Mouse (Mus musculus) forebrain, embryonic 10.5 days (tissue): Measurements from ENCODE around the gene Padi3. TPM values are rescaled to one million over a fixed set of nuclear protein-coding genes. Genes with fewer than 3 reads are reported as not detected.

Experiments used
- DNase-seq: peaks from one replicate; pipeline ENCODE4 v3.0.0-alpha.2; 2017; ENCODE audit warnings: low spot score; ENCODE audit errors: extremely low spot score
- H3K27ac ChIP-seq: fragments of 300-500 bp; sonication (generic); 2 replicates; pipeline ENCODE4 v1.5.1; 2016; ENCODE audit warnings: mild to moderate bottlenecking
- H3K27me3 ChIP-seq: fragments of 300-500 bp; sonication (generic); 2 replicates; pipeline ENCODE4 v1.6.1; 2016; ENCODE audit warnings: mild to moderate bottlenecking; ENCODE audit not compliant: poor library complexity, severe bottlenecking
- H3K36me3 ChIP-seq: fragments of 300-500 bp; sonication (generic); replicated peaks from 2 replicates; pipeline ENCODE4 v1.6.1; 2016; ENCODE audit warnings: mild to moderate bottlenecking, moderate library complexity
- H3K4me1 ChIP-seq: fragments of 300-500 bp; sonication (generic); 2 replicates; pipeline ENCODE4 v1.6.1; 2016
- H3K4me3 ChIP-seq: fragments of 300-500 bp; sonication (generic); 2 replicates; pipeline ENCODE4 v1.5.1; 2016; ENCODE audit warnings: mild to moderate bottlenecking, moderate library complexity
- H3K9me3 ChIP-seq: fragments of 300-500 bp; sonication (generic); 2 replicates; pipeline ENCODE4 v1.6.1; 2016; ENCODE audit warnings: mild to moderate bottlenecking, moderate library complexity
- WGBS: fragments of 180-500 bp; shearing (Covaris S2); methylation state at CpG from one replicate; pipeline ENCODE4 v1.1.7; 2016; 5-methylcytosine and 5-hydroxymethylcytosine counted together
- polyA plus RNA-seq: library from polyadenylated mRNA; unstranded; fragments of >200 nt; fragmentation: Nextera tagmentation; extraction: Ambion mirVana; gene quantifications from 2 replicates; pipeline ENCODE4 v1.2.1, GENCODE M21; 2016

The Padi3 gene
- polyA plus RNA-seq, 1 experiment from 2014 or later: 0.16 TPM

DNA sequence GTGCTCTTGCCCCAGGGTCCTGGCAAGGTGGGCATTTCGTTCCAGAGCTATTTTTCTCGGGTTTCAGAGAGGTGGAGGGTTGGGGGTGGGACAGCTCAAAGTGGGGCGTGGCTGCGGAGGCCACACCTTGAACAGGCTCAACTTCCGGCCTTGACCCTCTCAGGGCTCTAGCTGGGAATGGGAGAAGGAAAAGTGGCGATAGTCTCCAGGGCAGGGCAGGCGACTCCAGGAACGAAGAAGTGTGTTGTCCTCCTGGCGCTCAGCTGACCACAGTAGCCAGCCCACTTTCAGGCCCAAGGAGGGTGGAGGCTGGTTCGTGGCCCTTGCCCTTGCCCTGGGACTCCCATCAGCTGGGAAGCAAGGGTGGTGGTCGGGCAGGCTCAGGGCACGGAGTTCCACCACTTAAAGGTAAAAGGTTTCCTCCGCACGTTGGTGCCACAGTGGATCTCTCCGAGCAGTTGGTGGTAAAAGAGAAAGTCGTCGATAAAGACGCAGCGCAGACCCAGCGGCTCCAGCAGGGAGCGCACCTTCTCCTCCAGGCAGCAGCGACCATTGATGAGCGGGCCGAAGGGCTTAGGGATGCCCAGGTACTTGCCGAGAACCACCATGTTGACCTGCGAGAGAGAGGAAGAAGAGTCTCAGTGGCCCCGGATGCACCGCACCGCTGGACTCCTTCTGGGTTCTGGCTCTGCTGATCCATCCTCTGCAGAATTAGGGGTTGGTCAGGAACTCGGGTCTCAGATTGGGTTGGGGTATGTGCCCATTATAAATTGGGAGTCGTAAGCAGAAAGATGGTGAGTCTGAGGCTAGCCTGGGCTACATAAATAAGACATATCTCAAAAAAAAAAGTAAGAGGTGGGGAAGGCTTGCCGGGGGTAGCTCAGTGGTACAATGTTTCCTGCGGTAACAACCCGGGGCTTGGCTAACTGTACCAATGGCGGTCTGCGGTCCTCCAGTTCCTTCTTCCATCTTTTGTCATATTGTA is 4.1 kb upstream of the Padi3 start:
- Histone ChIP-seq H3K36me3 (no peaks in the 10 kb centered on the region), H3K9me3 (no peaks in the 10 kb centered on the region; the same call in 1 of the 2 replicates), H3K4me3 (peak overlapping the region; percentile 57), H3K4me1 (peaks cover 50% of the 10 kb centered on the region), H3K27ac (peak overlapping the region; percentile 77), H3K27me3 (peaks cover 48% of the 10 kb centered on the region)
- DNase-seq: peak; percentile 41
- WGBS: 21% methylated on average over 36 of the region's 36 CpGs

DNA sequence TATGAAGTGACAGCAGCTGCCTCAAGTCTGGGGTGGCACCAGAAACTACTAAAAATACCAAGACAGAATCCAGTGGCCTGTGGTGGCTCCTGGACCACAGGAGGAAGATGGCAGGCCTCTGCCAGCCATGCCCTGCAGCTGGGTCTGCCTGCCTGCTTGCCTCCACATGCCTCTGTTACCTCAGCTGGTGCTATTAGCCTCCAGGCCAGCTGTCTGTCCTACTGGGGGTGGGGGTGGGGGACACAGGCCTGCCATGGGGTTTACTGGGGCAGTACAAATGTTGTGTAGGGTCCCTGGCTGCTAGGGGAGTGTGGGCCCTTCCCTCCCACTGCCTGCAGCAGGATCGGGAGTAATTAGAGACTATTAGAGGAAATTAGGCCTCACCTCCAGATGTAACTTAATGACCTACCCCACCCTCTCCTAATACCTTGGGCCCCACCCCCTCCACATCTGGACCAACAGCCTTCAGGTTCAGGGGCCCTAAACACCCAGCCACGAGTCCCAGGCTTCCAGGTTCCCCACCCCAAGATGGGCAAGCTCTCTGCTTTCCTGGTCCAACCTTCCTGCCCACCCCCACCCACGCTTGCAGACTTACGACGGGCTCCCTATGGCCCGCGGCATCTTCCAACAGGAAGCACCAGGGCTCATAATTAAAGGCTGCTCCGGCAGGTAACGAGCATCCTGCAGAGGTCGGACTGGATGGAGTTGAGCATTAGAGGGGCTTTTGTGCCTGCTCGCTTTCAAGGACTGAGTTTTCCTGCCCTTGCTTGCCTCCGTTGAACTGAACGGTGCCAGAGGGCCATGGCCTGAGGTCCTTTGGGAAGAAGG is 3.1 kb upstream of the Padi3 start:
- no peak for DNase-seq
- H3K27ac ChIP-seq: peak overlapping the region; percentile 77; the same call in 1 of the 2 replicates
- H3K9me3 ChIP-seq: no peaks in the 10 kb centered on the region; the same call in 1 of the 2 replicates

DNA sequence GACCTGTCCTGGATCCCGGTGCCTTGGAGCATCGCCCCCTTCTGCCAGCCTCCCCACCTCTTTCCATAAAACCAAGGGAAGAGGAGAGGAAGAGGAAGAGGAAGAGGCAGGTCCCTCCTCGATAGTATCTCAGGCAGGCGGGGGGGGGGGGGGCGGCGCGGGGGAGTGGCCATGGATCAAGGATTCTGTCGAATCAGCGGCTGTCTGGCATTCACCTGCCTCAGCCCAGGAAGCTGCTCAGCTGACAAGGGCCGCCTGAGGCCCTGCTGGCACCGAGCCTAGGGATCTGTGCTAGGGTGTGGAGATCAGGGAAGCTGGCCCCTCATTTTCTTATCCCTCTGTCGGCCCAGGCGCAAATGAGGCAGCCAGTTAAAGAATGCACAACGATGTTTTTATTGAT is 2.2 kb upstream of the Padi3 start:
- Histone ChIP-seq H3K4me1 (peaks cover 50% of the 10 kb centered on the region), H3K36me3 (no peaks in the 10 kb centered on the region), H3K27me3 (peaks cover 48% of the 10 kb centered on the region), H3K27ac (no peak overlapping the region), H3K9me3 (no peaks in the 10 kb centered on the region; the same call in 1 of the 2 replicates), H3K4me3 (no peak overlapping the region)
- WGBS: 42% methylated on average over 13 of the region's 14 CpGs
- DNase-seq: no peak

More for the DNA sequence above, 3.1 kb upstream of the Padi3 start:
- 17% methylated on average over 13 of the region's 13 CpGs for WGBS
- Histone ChIP-seq H3K4me3 (peak overlapping the region; percentile 57), H3K27me3 (peaks cover 48% of the 10 kb centered on the region), H3K4me1 (peaks cover 50% of the 10 kb centered on the region), H3K36me3 (no peaks in the 10 kb centered on the region)

DNA sequence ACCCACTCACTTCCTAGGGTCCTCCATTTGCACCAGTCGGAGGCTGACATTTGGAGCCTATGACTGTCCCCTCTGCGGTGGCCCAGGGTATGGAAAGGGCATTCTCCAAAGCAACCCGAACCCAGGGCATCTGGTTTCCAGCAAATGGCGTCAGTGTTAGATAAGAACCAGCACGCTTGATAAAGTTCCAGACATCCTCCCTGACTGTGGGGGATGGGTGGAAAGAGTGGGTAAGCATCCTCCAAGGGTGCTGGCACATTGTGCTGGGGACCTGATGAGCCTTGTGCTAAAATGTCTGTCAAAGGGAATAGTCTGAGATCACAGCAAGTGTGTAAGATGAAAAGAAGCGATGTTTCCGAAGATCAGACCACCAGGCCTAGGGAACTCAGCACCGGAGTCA is 1.7 kb upstream of the Padi3 start:
- H3K9me3 ChIP-seq: no peaks in the 10 kb centered on the region
- H3K4me3 ChIP-seq: no peak overlapping the region
- no peak overlapping the region for H3K27ac ChIP-seq
- H3K27me3 ChIP-seq: peaks cover 48% of the 10 kb centered on the region
- no peaks in the 10 kb centered on the region for H3K36me3 ChIP-seq
- DNase-seq: no peak
- WGBS: 72% methylated on average over 8 of the region's 8 CpGs
- H3K4me1 ChIP-seq: peaks cover 50% of the 10 kb centered on the region

DNA sequence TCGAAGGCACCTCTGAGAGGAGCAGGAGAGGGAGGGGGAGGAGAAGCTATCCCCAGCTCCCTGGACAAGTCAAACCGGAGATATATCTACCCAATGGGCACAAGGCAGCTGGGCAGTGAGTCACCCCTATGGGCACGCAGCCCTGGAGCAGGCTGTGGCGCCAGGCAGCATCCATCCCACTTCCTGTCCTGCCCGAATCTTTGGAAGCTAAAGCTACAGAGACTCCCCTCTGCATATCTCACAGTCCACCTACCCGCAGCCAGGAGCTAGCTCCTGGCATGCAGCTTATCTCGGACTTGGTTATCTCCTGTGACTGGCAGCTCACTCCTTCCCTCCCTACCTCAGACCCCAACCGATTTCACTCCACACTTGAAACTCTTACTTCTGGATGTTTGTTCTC is 1.3 kb downstream of the Padi3 start:
- H3K9me3 ChIP-seq: no peaks in the 10 kb centered on the region
- DNase-seq: no peak
- no peak overlapping the region for H3K27ac ChIP-seq
- H3K36me3 ChIP-seq: no peaks in the 10 kb centered on the region
- 85% methylated on average over 8 of the region's 8 CpGs for WGBS
- H3K4me3 ChIP-seq: no peak overlapping the region
- H3K27me3 ChIP-seq: peaks cover 25% of the 10 kb centered on the region
- peaks cover 33% of the 10 kb centered on the region for H3K4me1 ChIP-seq

DNA sequence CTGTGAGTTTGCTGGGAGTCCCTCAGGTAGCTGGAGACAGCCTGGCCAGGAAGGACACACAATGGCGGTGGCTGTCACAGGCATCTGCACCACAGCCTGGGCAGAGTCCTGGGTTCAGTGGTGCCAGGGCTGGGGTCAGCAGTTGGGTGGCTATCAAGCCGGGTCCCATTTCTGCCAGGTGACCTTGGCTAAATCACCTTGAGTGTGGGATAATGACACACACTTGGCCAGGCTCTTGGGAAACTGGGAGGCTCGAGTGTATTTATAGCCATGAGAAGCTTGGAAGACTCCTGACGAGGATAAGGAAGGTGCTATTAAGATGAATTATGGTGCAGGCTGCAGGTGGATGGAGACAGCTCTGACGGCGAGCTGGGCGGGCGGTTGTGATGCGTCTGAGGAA is 5.8 kb downstream of the Padi3 start:
- Histone ChIP-seq H3K27me3 (no peaks in the 10 kb centered on the region), H3K9me3 (no peaks in the 10 kb centered on the region), H3K36me3 (no peaks in the 10 kb centered on the region), H3K4me1 (no peaks in the 10 kb centered on the region), H3K4me3 (no peak overlapping the region), H3K27ac (no peak overlapping the region)
- DNase-seq: no peak
- WGBS: 87% methylated on average over 9 of the region's 9 CpGs

DNA sequence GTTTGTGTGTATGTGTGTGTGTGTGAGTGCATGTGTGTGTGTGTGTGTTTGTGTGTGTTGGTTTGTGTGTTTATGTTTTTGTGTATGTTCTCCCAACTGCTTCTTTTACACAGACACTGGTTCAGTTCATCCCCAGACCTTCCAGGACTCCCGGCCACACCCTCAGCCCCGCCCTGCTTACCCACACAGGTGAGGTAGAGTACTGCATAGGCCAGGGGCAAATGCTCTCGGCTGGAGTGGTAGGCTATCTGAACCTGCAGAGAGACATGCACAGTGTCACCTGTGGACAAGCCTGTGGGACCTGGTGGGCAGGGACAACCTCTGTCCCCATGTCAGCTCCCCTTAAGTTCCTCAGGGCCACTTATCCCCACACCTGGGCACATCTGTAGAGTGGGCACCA is 9.1 kb downstream of the Padi3 start:
- H3K36me3 ChIP-seq: no peaks in the 10 kb centered on the region
- no peak for DNase-seq
- no peaks in the 10 kb centered on the region for H3K4me1 ChIP-seq
- no peaks in the 10 kb centered on the region for H3K9me3 ChIP-seq
- H3K27ac ChIP-seq: no peak overlapping the region
- 74% methylated on average over 3 of the region's 3 CpGs for WGBS
- H3K4me3 ChIP-seq: no peak overlapping the region
- no peaks in the 10 kb centered on the region for H3K27me3 ChIP-seq

DNA sequence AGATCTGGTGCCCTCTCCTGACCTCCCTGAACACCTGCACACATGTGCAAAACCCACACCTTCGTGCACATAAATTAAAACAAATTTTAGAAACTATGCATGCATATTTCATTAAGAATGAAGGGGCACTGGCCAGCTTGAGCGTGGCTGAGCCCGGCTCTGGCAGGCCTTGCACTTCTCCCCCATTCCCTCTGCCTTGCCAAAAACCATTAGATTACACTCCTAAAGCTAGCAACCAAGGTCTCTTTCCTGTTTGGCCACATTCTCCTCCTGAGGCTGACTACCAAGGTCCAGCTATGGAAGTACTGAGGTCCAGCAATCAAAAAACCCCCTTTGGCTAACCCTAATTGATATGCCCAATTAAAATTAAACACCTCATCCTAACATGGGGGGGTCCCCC is 13.7 kb downstream of the Padi3 start:
- H3K27me3 ChIP-seq: no peaks in the 10 kb centered on the region
- H3K4me3 ChIP-seq: no peak overlapping the region
- H3K27ac ChIP-seq: no peak overlapping the region
- 0 out of 2 replicates have a peak, but pooled peaks cover 8% of the 10 kb centered on the region for H3K4me1 ChIP-seq
- no peaks in the 10 kb centered on the region for H3K9me3 ChIP-seq
- DNase-seq: no peak
- H3K36me3 ChIP-seq: no peaks in the 10 kb centered on the region
- WGBS: 88% methylated on average over 3 of the region's 3 CpGs

DNA sequence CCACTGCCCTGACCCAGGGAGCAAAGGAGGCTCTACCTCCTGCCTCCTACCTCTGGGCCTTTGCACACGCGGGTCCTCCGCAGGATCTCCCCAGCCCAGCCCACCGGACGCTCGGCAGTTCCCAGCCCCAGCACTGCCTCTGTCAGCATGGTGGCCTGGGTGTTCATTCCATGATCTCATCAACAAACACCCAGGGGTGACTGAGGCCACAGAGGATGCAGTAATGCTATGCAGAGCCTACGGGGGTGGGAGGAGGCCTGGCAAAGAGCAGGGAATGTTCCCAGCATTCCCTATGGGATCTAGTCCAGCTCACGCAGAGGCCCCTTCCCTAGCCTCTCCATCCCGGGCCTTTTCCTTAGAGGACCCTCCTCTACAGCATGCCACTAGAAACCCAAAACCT is 15.8 kb downstream of the Padi3 start:
- WGBS: 94% methylated on average over 9 of the region's 9 CpGs

DNA sequence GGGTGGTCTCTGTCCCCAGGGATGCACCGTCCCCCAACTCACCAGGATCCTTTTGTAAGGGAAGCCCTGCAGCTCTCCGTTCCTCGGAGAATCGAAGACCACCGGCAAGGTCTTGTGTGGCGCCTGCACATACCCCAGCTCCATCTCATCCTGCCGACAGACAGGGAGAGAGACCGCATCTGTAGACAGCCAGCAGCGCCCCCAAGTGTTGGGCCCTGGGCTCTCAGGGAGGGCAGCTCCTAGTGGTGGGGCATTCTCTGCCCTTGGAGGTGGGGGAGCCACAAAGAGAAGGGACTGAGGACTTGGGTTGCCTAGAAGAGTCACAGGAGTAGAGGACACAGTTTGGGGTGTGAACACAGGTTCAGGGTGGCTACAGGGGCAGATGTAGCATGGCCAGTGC is 16.7 kb downstream of the Padi3 start:
- Histone ChIP-seq H3K4me1 (0 out of 2 replicates have a peak, but pooled peaks cover 8% of the 10 kb centered on the region), H3K4me3 (no peak overlapping the region), H3K27ac (no peak overlapping the region), H3K9me3 (no peaks in the 10 kb centered on the region), H3K27me3 (no peaks in the 10 kb centered on the region), H3K36me3 (no peaks in the 10 kb centered on the region)
- WGBS: 57% methylated on average over 9 of the region's 9 CpGs
- no peak for DNase-seq

More for the DNA sequence above, 15.8 kb downstream of the Padi3 start:
- no peak for DNase-seq
- no peaks in the 10 kb centered on the region for H3K27me3 ChIP-seq
- H3K4me1 ChIP-seq: 0 out of 2 replicates have a peak, but pooled peaks cover 8% of the 10 kb centered on the region
- H3K4me3 ChIP-seq: no peak overlapping the region
- H3K27ac ChIP-seq: no peak overlapping the region
- no peaks in the 10 kb centered on the region for H3K36me3 ChIP-seq
- H3K9me3 ChIP-seq: no peaks in the 10 kb centered on the region

DNA sequence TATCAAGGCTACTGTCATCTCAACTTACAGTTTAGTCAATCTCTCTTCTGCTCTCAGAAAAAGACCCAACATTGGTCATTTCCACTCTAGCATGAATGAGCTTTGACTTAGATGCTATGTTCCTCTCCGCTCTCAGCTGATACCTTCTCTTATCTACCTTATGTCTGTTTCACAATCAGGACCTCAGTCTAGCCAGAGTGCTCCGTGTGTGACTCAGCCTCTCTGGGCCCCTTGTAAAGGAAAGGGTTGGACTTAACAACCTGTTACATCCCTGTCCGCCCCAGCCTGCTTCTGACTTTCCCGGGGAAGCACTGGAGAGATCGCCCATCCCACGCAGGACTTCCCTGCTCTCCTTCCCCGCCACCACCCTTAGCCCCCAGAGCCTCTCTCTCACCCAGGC is 17.9 kb downstream of the Padi3 start:
- Histone ChIP-seq H3K4me1 (0 out of 2 replicates have a peak, but pooled peaks cover 8% of the 10 kb centered on the region), H3K4me3 (no peak overlapping the region), H3K9me3 (no peaks in the 10 kb centered on the region), H3K27me3 (no peaks in the 10 kb centered on the region), H3K36me3 (no peaks in the 10 kb centered on the region), H3K27ac (no peak overlapping the region)
- no peak for DNase-seq
- whole genome bisulfite sequencing: 90% methylated on average over 7 of the region's 7 CpGs

DNA sequence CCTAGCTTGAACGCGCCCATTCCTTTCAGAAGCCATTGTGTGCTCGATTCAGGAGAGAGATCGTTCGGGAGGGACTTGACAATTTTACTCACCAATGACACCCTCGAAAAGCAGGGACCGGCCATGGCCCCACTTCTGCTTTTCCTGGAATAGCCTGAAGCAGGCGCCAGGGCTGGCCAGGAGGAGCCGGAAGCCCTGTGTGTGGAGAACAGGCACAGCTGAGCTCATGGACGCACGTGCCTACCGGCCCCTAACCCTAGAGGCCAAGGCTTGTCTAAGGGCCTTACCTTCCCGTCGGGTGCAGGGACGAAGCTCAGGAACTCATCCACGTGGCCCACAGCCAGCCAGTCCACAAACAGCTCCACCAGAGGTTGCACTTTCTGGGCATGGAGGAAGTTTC is 19.4 kb downstream of the Padi3 start:
- no peak for DNase-seq
- no peak overlapping the region for H3K4me3 ChIP-seq
- WGBS: 83% methylated on average over 16 of the region's 16 CpGs

More for the DNA sequence above, 19.4 kb downstream of the Padi3 start:
- H3K27ac ChIP-seq: no peak overlapping the region
- no peaks in the 10 kb centered on the region for H3K27me3 ChIP-seq
- no peaks in the 10 kb centered on the region for H3K36me3 ChIP-seq
- peaks cover 4% of the 10 kb centered on the region; the same call in 1 of the 2 replicates for H3K9me3 ChIP-seq
- H3K4me1 ChIP-seq: 0 out of 2 replicates have a peak, but pooled peaks cover 8% of the 10 kb centered on the region
